Mouse (Mus musculus) lung, postnatal 0 days (tissue): ENCODE measurements around the gene Myadml2.

Experiments used
- CTCF ChIP-seq: IDR thresholded peaks from 2 replicates; pipeline ENCODE4 v1.5.1; 2016; ENCODE audit warnings: antibody characterized with exemption, mild to moderate bottlenecking
- EP300 ChIP-seq: IDR thresholded peaks from 2 replicates; pipeline ENCODE4 v1.6.1; 2016; ENCODE audit warnings: antibody characterized with exemption, mild to moderate bottlenecking, control low read depth

DNA sequence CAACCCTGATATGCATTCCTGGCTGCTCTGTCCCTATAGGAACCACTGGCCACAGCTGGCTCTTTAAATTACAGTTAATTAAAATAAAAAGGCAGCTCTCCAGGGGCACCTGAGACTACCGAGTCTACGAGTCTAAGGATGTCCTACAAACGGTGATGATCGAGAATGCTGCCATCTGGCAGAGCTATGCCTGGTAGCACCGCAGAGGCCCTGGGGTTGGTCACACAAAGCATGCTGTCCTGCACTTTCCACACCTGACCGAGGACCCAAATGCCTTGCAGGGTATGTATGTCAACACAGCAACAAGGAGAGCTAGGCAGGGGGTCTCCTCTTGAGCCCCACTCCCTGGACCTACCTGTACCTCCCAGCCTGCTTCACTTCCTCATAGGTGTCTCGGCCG lies 34.0 kb downstream of the Myadml2 start:
- TF ChIP-seq CTCF (no peak), EP300 (no peak)
